21 mouse cellular contexts compared by ENCODE assay signal in the genomic region with DNA sequence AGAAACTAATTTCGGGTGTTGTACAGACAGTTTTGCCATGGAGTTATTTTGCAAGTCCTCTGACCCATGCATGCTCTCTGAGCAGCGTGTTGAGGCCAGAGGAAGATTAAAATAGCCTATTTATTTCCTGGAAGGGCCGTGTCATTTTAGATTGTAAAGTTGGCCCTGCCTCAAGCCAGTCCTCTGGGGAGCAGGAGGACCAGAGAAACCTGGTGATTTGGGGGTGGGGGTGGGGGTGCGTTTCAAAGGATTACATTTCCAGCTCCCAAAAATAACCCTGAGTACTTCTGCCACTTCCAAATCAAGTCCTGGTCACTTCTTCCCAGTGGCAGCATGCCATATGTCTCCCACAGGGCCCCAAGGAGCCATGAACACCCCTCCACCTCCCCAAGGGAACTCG. TPM values are rescaled to one million over a fixed set of nuclear protein-coding genes. Genes with fewer than 3 reads are reported as not detected.
A peak's percentile ranks its signal among the peaks of the same experiment; 100 is the strongest.
DNase-seq lines count a peak whose midpoint lies in the region; ATAC-seq and TF ChIP-seq lines count a peak whose summit lies in the region.
"Had no signal": no experiment of that assay in that cellular context is flagged by ENCODE, and none has a peak within 500 bp of the region (broad histone marks: within the 10 kb centered on the region; RNA-seq: fewer than 3 reads in every experiment).

No protein-coding gene starts in this region.

- TF ChIP-seq CTCF in MEL (IDR thresholded peaks at IDR 0.05 in 2 of 3, conservative IDR thresholded peaks at IDR 0.05 in 1 of 3; ENCODE audit: control insufficient read depth in 1 of 3, insufficient read depth in 1 of 3, low read depth in 2 of 3, low read length in 3 of 3, poor library complexity in 1 of 3, severe bottlenecking in 1 of 3), result no peak
- no peak for TF ChIP-seq CTCF in heart, postnatal 0 days (IDR thresholded peaks at IDR 0.05; ENCODE audit: low read depth)

- H3K79me2 ChIP-seq in MEL (ENCODE audit: control insufficient read depth, insufficient read depth, low read length, poor library complexity), result no peaks in the 10 kb centered on the region

- no peak overlapping the region for H3K4me3 ChIP-seq in heart, embryonic 11.5 days (ENCODE audit: low read depth, low read length)
- peak overlapping the region; percentile 7 to 40; a peak in 3 of 4 replicates for H3K4me3 ChIP-seq in MEL (ENCODE audit: control insufficient read depth in 1 of 2, insufficient read depth in 1 of 2, low read depth in 2 of 2, low read length in 2 of 2)
- H3K4me3 ChIP-seq in heart, postnatal 0 days (ENCODE audit: low read depth, low read length), result peak overlapping the region; percentile 12; the same call in 1 of the 2 replicates
- no peak overlapping the region for H3K4me3 ChIP-seq in forebrain, embryonic 14.5 days (ENCODE audit: low read depth, low read length)
- H3K4me3 ChIP-seq: forebrain, embryonic 13.5 days; hindbrain, embryonic 15.5 days; limb, embryonic 13.5 days had no signal

- 39% methylated on average over 5 of the region's 5 CpGs for whole genome bisulfite sequencing in heart, embryonic 11.5 days (ENCODE audit: insufficient replicate concordance)
- WGBS in heart, postnatal 0 days, result 13% methylated on average over 5 of the region's 5 CpGs
- 58% methylated on average over 5 of the region's 5 CpGs for WGBS in forebrain, embryonic 14.5 days

- H3K9ac ChIP-seq in heart, embryonic 11.5 days (ENCODE audit: low read depth, low read length), result no peak overlapping the region
- H3K9ac ChIP-seq in MEL (ENCODE audit: control insufficient read depth, low read depth, low read length, poor library complexity, severe bottlenecking), result no peak overlapping the region
- H3K9ac ChIP-seq in heart, postnatal 0 days (replicated peaks; ENCODE audit: low read depth, low read length), result peak overlapping the region; percentile 37; the same call in 1 of the 2 replicates
- no peak overlapping the region for H3K9ac ChIP-seq in forebrain, embryonic 14.5 days (ENCODE audit: low read length)
- H3K9ac ChIP-seq: forebrain, embryonic 13.5 days; hindbrain, embryonic 15.5 days; limb, embryonic 13.5 days; midbrain, embryonic 15.5 days had no signal

- H3K4me1 ChIP-seq in heart, embryonic 11.5 days (ENCODE audit: control insufficient read depth, insufficient read depth, low read length), result peaks cover 7% of the 10 kb centered on the region; the same call in 1 of the 2 replicates
- H3K4me1 ChIP-seq in MEL (ENCODE audit: control insufficient read depth in 1 of 2, insufficient read depth in 2 of 2, low read length in 2 of 2), result 0 out of 4 replicates have a peak, but pooled peaks cover 0 to 2% of the 10 kb centered on the region in 2 experiments
- H3K4me1 ChIP-seq in heart, postnatal 0 days (ENCODE audit: control insufficient read depth, insufficient read depth), result peaks cover 39% of the 10 kb centered on the region
- H3K4me1 ChIP-seq in forebrain, embryonic 14.5 days (ENCODE audit: control insufficient read depth, insufficient read depth, low read length), result no peaks in the 10 kb centered on the region

- no peaks in the 10 kb centered on the region for H3K36me3 ChIP-seq in heart, embryonic 11.5 days (ENCODE audit: control insufficient read depth, insufficient read depth, low read length)
- H3K36me3 ChIP-seq in MEL (ENCODE audit: control insufficient read depth in 1 of 2, insufficient read depth in 2 of 2, low read length in 2 of 2), result peaks cover 0 to 5% of the 10 kb centered on the region in 2 experiments; a peak in 2 of 4 replicates
- H3K36me3 ChIP-seq in heart, postnatal 0 days (replicated peaks; ENCODE audit: control insufficient read depth, insufficient read depth, low read length), result no peaks in the 10 kb centered on the region
- H3K36me3 ChIP-seq in forebrain, embryonic 14.5 days (ENCODE audit: control insufficient read depth, insufficient read depth, low read length), result no peaks in the 10 kb centered on the region
- H3K36me3 ChIP-seq: hindbrain, embryonic 15.5 days; limb, embryonic 13.5 days; midbrain, embryonic 15.5 days had no signal

- no peaks in the 10 kb centered on the region for H3K9me3 ChIP-seq in heart, embryonic 11.5 days (replicated peaks; ENCODE audit: control insufficient read depth, low read length)
- H3K9me3 ChIP-seq in MEL (replicated peaks; ENCODE audit: insufficient read depth, low read length), result no peaks in the 10 kb centered on the region
- H3K9me3 ChIP-seq in heart, postnatal 0 days (replicated peaks; ENCODE audit: control insufficient read depth, low read length), result no peaks in the 10 kb centered on the region
- no peaks in the 10 kb centered on the region for H3K9me3 ChIP-seq in forebrain, embryonic 14.5 days (replicated peaks; ENCODE audit: control insufficient read depth, low read length)
- H3K9me3 ChIP-seq: forebrain, embryonic 13.5 days; hindbrain, embryonic 15.5 days; limb, embryonic 13.5 days; midbrain, embryonic 15.5 days had no signal

- ATAC-seq in heart, embryonic 11.5 days (replicated peaks; ENCODE audit: insufficient number of reproducible peaks, low FRiP score, low TSS enrichment), result no peak
- ATAC-seq in heart, postnatal 0 days (ENCODE audit: insufficient read depth, low read depth), result peak; percentile 81
- ATAC-seq in forebrain, embryonic 14.5 days, result no peak
- ATAC-seq: forebrain, embryonic 13.5 days; midbrain, embryonic 15.5 days had no signal

- no peak overlapping the region for H3K27ac ChIP-seq in heart, embryonic 11.5 days (ENCODE audit: low read depth, low read length)
- H3K27ac ChIP-seq in MEL (ENCODE audit: control insufficient read depth, low read depth, low read length), result no peak overlapping the region
- peak overlapping the region; percentile 92 for H3K27ac ChIP-seq in heart, postnatal 0 days (ENCODE audit: low read depth)
- no peak overlapping the region for H3K27ac ChIP-seq in forebrain, embryonic 14.5 days (ENCODE audit: low read depth, low read length)
- H3K27ac ChIP-seq: forebrain, embryonic 13.5 days; hindbrain, embryonic 15.5 days; limb, embryonic 13.5 days; midbrain, embryonic 15.5 days had no signal

- TF ChIP-seq POLR2A in MEL (IDR thresholded peaks at IDR 0.05; ENCODE audit: control insufficient read depth in 1 of 2, insufficient read depth in 1 of 2, low read depth in 1 of 2, low read length in 2 of 2, poor library complexity in 1 of 2), result no peak

- TF ChIP-seq RAD21 in MEL (IDR thresholded peaks at IDR 0.05; ENCODE audit: low read depth, low read length), result no peak

- H3K27me3 ChIP-seq in heart, embryonic 11.5 days (ENCODE audit: control insufficient read depth, insufficient read depth, low read length), result no peaks in the 10 kb centered on the region
- H3K27me3 ChIP-seq in MEL (ENCODE audit: control insufficient read depth in 1 of 2, insufficient read depth in 2 of 2, low read length in 2 of 2), result peaks cover 0 to 4% of the 10 kb centered on the region in 2 experiments
- no peaks in the 10 kb centered on the region for H3K27me3 ChIP-seq in heart, postnatal 0 days (ENCODE audit: control insufficient read depth, insufficient read depth, low read length)
- H3K27me3 ChIP-seq in forebrain, embryonic 14.5 days (replicated peaks; ENCODE audit: control insufficient read depth, insufficient read depth, low read length), result peaks cover 12% of the 10 kb centered on the region

- peak; percentile 96 for DNase-seq in heart, adult 11 months
- DNase-seq in MEL (ENCODE audit: low read depth, low spot score), result no peak
- peak; percentile 72 for DNase-seq in gastrocnemius, postnatal 25 days
- peak; percentile 87 for DNase-seq in heart, postnatal 0 days (ENCODE audit: low spot score)
- no peak for DNase-seq in kidney, postnatal 10 days
- no peak for DNase-seq in thymus, postnatal 14 days
- DNase-seq in forebrain, embryonic 14.5 days (ENCODE audit: low spot score), result no peak
- DNase-seq: adrenal gland, postnatal 36 days; B cell, adult 2 months; cerebellum, adult 9-10 months; embryo, embryonic 11 days; kidney, adult 9 months; lung, postnatal 4 days had no signal

- no peak for TF ChIP-seq EP300 in MEL (IDR thresholded peaks at IDR 0.05; ENCODE audit: low read depth in 1 of 2, low read length in 2 of 2)
- peak; percentile 80 for TF ChIP-seq EP300 in heart, postnatal 0 days (IDR thresholded peaks at IDR 0.05; ENCODE audit: low read depth)

- H3K4me2 ChIP-seq in heart, embryonic 11.5 days, result no peak overlapping the region
- H3K4me2 ChIP-seq in heart, postnatal 0 days (ENCODE audit: low read depth, low read length), result peak overlapping the region; percentile 86
- no peak overlapping the region for H3K4me2 ChIP-seq in forebrain, embryonic 14.5 days (ENCODE audit: low read length)
- H3K4me2 ChIP-seq: forebrain, embryonic 13.5 days; limb, embryonic 13.5 days had no signal

RNA-seq across cellular contexts. Expression of gene Mlf1, which starts 1.1 kb away (rescaled TPM):
- 57.9 and 60.7 TPM in 2 replicates for polyA plus RNA-seq in heart, embryonic 11.5 days (2014; fragmentation: Nextera tagmentation; extraction: Ambion mirVana)
- total RNA-seq in MEL (2012; rRNA removed), result 7.8 and 8.1 TPM in 2 replicates
- polyA plus RNA-seq in MEL (2012; ENCODE audit: insufficient read depth in 1 of 2, insufficient read length in 2 of 2, low read depth in 1 of 2, low replicate concordance in 2 of 2, missing spikeins in 1 of 2), result 1 to 10 TPM in 1 of 2 experiments, not detected in 1; 6.9 TPM
- total RNA-seq in gastrocnemius, postnatal 25 days (2021), result 100 to 1,000 TPM; 423 to 567 TPM
- 153 and 221 TPM in 2 replicates for total RNA-seq in heart, postnatal 0 days (2014; rRNA removed; ENCODE audit: low replicate concordance)
- 609 and 675 TPM in 2 replicates for polyA plus RNA-seq in heart, postnatal 0 days (2015; fragmentation: Nextera tagmentation; extraction: Ambion mirVana)
- polyA plus RNA-seq in forebrain, embryonic 14.5 days (2014; fragmentation: Nextera tagmentation; extraction: Ambion mirVana), result 19.8 and 21.9 TPM in 2 replicates

RNA-seq across cellular contexts. Expression of gene Gm17402, which starts 2.2 kb away (rescaled TPM):
- polyA plus RNA-seq in heart, embryonic 11.5 days (2014; fragmentation: Nextera tagmentation; extraction: Ambion mirVana), result not detected in 2 replicates
- total RNA-seq in MEL (2012; rRNA removed), result not detected in 2 replicates
- polyA plus RNA-seq in MEL (2012; ENCODE audit: insufficient read depth in 1 of 2, insufficient read length in 2 of 2, low read depth in 1 of 2, low replicate concordance in 2 of 2, missing spikeins in 1 of 2), result not detected
- total RNA-seq in gastrocnemius, postnatal 25 days (2021), result not detected
- not detected in 2 replicates for total RNA-seq in heart, postnatal 0 days (2014; rRNA removed; ENCODE audit: low replicate concordance)
- polyA plus RNA-seq in heart, postnatal 0 days (2015; fragmentation: Nextera tagmentation; extraction: Ambion mirVana), result not detected in 2 replicates
- polyA plus RNA-seq in forebrain, embryonic 14.5 days (2014; fragmentation: Nextera tagmentation; extraction: Ambion mirVana), result not detected in 2 replicates
- total RNA-seq: adrenal gland, postnatal 36 days; left cerebral cortex, adult 18-20 months had no signal
- polyA plus RNA-seq: forebrain, embryonic 13.5 days; hindbrain, embryonic 15.5 days; limb, embryonic 13.5 days; liver, embryonic 16.5 days; midbrain, embryonic 15.5 days; neural tube, embryonic 11.5 days had no signal

RNA-seq across cellular contexts. Expression of gene Gfm1, which starts 57.1 kb away (rescaled TPM):
- polyA plus RNA-seq in heart, embryonic 11.5 days (2014; fragmentation: Nextera tagmentation; extraction: Ambion mirVana), result 99.5 and 124 TPM in 2 replicates
- 95.0 and 97.6 TPM in 2 replicates for total RNA-seq in MEL (2012; rRNA removed)
- polyA plus RNA-seq in MEL (2012; ENCODE audit: insufficient read depth in 1 of 2, insufficient read length in 2 of 2, low read depth in 1 of 2, low replicate concordance in 2 of 2, missing spikeins in 1 of 2), result 100 to 1,000 TPM in 1 of 2 experiments, not detected in 1; 146 TPM
- total RNA-seq in gastrocnemius, postnatal 25 days (2021), result 100 to 1,000 TPM; 103 to 113 TPM
- 118 and 147 TPM in 2 replicates for total RNA-seq in heart, postnatal 0 days (2014; rRNA removed; ENCODE audit: low replicate concordance)
- 120 and 134 TPM in 2 replicates for polyA plus RNA-seq in heart, postnatal 0 days (2015; fragmentation: Nextera tagmentation; extraction: Ambion mirVana)
- polyA plus RNA-seq in forebrain, embryonic 14.5 days (2014; fragmentation: Nextera tagmentation; extraction: Ambion mirVana), result 36.1 and 36.2 TPM in 2 replicates

Comparison
In these comparisons a context has a peak if more than half of its experiments do, and no peak if none do; other contexts are left out.
1. H3K4me3 ChIP-seq: peak in MEL (2 of 2) and heart, postnatal 0 days (single experiment); none in heart, embryonic 11.5 days (single experiment) and forebrain, embryonic 14.5 days (single experiment).
2. DNase-seq: peak in heart, adult 11 months (single experiment), gastrocnemius, postnatal 25 days (single experiment) and heart, postnatal 0 days (single experiment); none in MEL (single experiment), kidney, postnatal 10 days (single experiment), thymus, postnatal 14 days (single experiment) and forebrain, embryonic 14.5 days (single experiment).